Mouse (Mus musculus) heart, adult 2 months (tissue): ENCODE measurements around the gene Gldc.

ENCODE experiments used
- EP300 ChIP-seq: fragments of 200-500 bp; IDR thresholded peaks from 2 replicates; pipeline ENCODE4 v1.6.1; 2011; ENCODE audit warnings: low read depth, low read length, control low read depth; ENCODE audit not compliant: insufficient read depth
- POLR2A ChIP-seq: fragments of 200-500 bp; IDR thresholded peaks from 2 replicates; pipeline ENCODE4 v1.6.1; 2011; ENCODE audit warnings: mild to moderate bottlenecking, low read depth, low read length, control low read depth; ENCODE audit not compliant: insufficient read depth

DNA sequence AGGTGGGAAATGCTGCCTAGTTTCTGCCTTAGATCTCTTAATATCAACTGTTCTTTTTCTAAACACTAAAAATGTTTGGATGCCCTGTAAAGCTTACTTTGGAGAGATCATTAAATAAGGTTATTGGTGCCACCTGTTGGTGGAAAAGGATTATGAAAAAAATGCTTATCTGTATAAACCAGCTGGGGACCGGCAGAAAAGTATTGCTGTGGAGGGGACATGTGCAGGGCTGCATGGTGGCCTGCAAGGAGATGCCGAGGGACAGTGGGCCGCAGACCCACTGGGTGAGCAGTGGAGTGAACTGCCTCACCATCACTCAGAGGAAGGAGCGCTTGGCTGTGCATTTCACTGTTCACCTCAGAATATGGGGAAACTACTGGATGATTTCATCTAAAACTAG, 47.1 kb downstream of the Gldc start:
- TF ChIP-seq POLR2A (no peak), EP300 (no peak)
